Mouse (Mus musculus) kidney, adult 8-10 months (tissue): Measurements from ENCODE around the gene Fbn1.

Experiments used
- DNase-seq, 2 experiments: peaks; one replicate each; pipeline ENCODE4 v3.0.0; 2022

The Fbn1 gene

DNA sequence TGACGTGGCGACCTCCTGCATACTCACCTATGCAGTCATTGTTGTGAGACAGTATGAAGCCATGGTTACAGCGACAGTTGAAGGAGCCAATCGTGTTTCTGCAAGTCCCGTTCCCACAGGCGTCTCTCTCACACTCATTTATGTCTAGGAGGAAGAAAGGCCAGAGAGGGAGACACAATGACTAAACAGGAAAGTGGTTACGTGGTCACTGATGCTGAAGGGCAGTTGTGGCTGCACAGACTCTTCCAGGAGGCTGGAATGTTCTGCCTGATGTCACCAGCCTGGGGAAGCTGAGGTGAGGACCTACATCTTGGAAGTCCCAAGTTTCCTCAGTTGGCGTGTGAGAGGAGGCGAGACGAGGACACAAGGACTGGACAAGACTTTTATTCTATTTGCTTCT is 177.3 kb downstream of the Fbn1 start:
- no peak for DNase-seq

DNA sequence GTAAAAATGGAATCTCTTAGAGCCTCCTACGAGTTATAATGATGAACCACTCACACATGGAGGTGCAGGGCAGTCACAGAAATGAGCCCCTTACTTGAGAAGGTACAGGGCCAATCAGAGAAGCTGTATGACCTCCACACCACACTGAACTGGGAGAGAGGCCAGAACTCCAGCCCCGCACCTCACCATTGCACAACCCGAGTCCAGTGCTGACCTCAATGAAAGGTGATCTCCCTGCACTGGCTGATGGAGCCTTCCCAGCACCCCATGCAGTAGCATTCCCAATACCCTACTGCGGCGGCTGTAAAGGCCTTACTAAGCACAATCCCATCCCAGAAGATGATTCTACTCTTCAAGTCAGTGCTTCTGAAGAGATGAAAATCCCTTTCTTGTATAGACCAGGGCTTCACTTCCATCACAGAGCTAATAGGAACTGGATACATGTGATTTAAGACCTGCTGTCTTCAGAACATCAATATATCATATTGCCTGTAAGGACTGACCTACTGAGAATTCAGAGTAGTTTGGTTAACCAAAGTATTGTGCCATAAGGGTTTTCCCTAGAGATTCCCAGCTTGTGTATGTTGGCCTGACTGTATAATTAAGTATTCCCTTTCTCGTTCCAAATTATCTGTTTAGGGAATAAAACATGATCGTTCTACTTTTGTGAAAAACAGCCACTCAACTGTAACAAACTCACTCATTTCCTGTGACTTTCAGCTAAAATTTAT is 182.5 kb downstream of the Fbn1 start:
- DNase-seq: peak in 1 of 2 experiments; percentile 15

DNA sequence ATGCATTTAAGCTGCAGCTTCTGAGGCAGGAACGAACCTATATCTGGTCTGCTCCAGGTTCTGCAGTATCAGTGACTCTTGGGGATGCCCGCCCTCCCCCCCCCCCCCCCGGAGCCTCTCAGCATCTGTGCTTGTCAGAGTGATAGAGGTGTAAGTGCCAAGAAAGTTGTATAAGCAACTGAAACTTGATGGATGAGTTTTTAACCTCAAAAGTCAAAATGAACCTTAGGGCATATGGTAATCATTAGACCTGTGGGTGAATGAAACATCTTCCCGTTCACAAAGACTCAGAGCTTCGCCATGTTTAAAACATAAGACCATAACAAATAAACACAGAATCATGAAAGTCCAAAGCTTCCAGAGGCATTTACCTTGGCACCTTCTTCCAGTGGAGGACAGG is 183.3 kb downstream of the Fbn1 start:
- peak in 1 of 2 experiments; percentile 5 for DNase-seq

DNA sequence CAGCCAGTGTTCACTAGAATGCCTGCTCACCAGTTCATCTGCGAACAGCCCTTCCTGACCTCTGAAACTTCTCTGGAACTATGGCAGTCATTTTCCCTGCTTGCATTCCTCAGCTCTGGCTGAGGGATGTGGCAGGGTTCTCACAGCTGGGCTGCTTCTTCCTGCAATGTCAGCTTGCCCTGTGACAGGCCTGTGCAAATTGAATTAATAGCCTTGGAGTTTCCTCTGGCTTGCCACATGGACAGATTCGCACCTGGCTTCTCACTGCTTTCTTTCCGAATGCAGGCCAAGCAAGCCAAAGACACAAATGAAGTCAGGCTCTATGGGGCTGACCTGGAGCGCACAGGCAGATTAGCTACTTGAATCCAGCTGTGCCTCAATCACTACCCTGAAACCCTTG is 184.4 kb downstream of the Fbn1 start:
- peak in 1 of 2 experiments; percentile 17 for DNase-seq

DNA sequence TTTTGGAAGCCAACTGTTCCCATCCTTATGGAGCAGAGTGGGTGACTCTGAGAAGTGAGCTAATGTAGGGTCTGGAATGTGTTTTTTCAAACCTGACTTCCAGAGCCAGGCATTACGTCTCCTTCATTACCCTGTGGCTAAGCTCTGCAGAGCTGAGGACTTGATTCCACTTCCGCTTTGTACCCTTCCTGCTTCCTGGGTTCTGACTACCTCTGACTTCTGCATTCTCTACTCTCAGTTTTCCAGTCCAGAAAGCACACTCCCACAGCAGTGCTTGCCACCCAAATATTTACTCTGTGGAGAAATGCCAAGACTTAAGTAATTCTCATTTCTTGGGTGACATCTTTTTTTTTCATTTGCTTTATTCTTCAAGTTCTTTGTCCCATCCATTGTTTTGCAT is 185.2 kb downstream of the Fbn1 start:
- no peak for DNase-seq

DNA sequence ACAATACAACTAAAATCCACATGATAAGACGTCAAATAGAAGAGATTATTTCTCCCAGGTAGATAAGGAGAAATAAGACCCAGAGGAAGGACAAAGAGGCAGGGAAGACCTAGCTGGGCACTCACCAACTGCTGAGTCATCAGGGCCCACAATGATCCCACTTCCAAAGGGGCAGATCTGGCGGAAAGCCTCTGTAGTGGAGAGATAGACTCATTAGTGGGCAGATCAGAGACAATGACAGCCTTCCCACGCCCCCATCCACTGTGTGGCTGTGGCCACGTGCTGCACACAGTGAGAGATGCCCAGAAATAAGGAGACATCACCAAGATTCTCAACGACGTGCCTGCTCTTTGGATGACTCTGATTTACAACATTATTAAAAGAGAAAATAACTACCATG is 186.7 kb downstream of the Fbn1 start:
- no peak for DNase-seq

DNA sequence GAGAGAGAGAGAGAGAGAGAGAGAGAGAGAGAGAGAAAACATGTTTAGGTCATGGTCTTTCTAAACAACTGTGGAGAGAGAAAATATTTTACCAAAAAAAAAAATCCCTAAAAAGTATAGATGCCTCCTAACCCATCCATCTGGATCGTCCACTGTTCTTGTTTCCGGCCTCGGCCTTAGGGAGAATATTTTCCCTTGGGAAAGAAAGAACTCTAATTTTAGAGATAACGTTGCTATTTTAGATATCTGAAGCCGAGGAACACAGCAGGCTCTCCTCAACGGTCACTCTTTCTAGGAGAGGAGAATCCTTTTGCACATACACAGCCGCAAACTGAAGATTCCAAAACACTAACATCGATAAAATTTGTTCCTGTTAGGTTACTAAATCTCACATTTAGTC is 188.1 kb downstream of the Fbn1 start:
- no peak for DNase-seq

DNA sequence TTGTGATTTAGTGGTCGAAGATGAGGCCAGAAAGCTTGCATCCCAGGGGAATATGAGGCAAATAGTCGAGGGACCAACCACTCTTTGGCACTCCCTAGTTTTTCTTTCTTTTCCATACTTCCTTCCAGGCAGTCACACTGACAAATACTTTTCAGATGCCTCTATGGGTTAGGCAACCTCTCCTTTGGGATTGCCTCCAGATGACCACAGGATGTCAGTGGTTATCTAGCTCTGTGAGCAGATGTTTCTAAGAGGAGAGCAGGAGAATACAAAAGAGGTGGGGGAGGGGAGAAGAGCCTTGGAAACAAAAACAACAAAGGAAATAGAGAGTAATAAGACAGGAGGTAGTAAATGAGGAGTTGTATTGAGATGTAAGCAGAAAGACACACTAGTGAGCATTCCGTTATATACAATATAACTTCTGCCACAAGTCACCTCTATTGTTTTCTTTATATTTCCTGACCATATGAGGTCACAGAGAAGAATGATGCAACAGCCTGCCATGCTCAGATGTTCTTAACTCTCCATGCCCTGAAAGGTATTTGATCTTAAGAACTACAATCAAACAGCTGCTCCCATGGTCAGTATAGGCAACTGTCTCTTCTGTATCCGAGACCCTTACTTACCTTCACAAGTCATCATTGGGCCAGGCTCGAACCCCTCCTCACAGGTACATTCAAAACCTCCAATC is 189.3 kb downstream of the Fbn1 start:
- DNase-seq: no peak

DNA sequence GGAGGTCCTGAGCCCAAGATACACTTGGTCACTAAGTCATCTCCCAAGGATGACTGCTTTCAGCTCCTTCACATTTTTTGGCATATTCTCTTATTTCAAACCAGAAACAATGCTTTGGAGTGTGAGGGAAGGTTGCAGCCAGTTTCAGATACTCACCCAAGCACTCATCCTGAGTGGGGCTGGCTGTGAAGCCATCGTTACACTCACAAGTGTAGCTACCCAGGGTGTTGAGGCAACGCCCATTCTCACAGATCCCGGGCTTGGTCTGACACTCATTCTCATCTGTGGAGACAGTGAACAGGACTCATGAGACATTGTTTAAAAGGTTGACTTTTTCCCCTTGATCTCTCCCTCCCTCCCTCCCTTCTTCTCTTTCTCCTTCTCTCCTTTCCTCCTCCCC is 192.6 kb downstream of the Fbn1 start:
- DNase-seq: no peak

DNA sequence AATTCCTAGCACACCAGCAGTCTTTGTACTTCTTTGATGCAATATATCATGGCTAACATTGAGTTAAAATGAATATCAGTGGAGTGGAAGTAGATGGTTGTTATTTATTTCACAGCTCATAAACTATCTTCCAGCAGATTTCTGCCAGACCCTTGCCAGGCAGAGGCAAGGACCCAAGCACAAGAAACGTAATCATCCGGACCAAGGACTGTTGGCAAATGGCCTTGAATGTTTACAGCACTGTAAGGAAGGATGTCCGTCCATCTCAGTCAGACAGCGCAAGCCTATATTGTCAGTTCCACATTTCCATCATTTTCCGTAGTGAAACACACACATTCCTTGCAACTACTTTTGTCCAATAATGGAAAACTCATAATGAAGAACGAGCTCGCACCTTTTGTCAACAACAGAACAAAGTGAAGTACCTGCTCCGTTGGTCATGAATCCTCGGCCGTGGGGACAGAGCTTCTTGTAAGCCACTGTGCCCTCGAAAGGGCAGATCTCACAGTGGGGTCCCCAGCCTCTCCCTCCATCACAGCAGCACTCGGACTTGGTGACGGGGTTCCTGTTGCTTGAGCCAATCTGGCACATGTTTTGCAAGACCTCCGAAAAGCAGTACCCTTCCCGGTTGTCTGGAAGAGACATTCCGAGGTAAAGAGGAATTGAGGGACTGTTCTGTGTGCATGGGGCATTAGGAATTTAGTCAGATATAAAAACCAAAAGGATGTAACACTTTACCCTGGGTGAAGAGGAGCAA is 193.4 kb downstream of the Fbn1 start:
- DNase-seq: no peak

DNA sequence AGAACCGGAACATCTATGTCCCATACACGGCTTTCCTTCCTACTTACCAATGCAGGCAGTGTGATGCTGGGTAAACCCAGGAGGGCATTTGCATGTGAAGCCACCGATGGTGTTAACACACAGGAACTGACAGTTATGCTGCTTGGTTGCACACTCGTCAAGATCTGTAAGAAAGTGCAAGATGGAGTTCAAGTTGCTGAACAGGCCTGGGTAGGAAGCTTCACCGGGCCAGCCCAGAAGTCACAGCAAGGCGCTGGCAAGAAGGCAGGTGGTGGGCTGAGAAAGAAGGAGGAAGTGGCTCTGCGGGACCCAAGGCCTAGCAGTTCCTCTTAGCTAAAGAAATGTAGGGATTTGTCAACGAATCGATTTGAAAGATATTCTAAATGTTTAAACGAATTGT is 198.1 kb downstream of the Fbn1 start:
- DNase-seq: no peak

DNA sequence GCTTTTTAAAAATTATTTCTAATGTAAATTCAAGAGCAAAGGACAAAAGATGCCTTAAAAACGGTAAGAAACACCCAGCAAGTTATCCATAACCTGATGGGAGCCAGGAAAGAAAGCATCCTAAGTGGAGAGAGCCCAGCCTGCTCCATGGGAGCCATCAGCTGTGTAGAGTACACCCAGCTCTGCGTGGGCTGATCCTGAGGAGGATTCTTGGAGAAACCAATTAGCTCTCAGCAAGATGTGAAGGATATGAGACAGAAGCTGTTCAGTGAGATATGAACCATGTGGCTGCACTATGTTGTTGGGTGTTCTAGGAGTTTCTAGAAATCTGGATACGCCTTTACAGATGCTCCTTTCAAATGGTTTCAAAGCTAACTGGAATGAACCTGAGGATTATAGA is 202.1 kb downstream of the Fbn1 start:
- no peak for DNase-seq

DNA sequence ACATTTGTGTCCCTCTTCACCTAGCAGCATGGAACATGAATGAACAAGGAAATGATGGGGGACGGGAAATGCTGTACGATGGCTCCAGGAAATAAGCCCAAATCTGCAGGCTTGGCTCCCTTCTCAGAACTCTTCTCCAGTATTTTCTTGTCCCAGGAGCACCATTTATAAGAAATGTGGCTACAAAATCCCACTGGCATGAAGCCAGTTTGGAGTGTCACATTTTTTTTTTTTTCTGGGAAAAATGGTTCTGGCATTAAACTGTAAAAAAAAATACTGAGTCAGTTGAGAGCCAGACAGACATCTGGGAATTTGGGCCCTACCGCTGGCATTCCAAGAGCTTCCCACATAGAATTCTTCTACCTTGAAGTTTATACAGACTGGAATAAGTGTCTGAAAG is 203.0 kb downstream of the Fbn1 start:
- no peak for DNase-seq

DNA sequence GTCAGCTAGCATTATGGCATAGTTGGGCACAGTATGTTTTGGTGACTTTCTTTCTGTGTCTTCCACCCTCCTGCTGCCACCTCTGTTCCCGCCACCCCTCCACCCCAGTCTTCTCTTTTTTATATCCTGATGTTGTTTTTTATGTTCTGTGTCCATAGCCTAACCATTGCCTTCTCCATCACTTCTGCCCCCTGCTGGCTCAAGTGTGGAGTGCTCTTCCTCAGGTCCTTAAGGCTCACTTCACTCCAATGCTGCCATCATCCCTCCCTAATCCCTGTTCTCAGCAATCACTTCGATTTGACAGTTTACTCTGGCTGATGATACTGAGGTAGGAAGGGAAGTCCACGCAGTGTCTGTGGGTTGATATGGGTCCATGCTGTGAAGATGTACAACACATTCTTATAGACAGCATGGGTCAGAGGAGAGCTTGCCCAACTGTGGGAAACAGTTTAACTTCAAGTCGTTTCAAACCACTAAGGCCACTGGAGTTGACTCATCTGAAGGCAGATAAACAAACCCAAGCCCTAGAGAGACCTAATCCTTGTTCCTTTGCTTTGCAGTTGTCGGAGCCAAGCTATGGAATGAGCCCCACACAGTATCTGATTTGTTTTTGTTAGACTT is 203.9 kb downstream of the Fbn1 start:
- no peak for DNase-seq

DNA sequence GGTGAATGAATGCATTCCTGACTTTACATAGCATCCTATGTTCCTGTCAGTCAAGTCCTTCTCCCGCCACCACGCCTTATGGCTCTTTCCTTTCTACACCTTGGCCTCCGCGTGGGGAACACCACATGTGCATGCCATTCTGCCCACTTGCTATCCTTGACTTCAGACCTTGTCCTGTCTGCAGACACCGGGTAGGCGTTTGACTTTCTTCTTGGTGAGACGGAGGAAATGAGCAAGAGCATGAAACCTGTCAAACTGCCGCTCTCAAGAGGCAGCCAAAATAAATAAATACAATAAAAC is 205.2 kb downstream of the Fbn1 start:
- DNase-seq: no peak

DNA sequence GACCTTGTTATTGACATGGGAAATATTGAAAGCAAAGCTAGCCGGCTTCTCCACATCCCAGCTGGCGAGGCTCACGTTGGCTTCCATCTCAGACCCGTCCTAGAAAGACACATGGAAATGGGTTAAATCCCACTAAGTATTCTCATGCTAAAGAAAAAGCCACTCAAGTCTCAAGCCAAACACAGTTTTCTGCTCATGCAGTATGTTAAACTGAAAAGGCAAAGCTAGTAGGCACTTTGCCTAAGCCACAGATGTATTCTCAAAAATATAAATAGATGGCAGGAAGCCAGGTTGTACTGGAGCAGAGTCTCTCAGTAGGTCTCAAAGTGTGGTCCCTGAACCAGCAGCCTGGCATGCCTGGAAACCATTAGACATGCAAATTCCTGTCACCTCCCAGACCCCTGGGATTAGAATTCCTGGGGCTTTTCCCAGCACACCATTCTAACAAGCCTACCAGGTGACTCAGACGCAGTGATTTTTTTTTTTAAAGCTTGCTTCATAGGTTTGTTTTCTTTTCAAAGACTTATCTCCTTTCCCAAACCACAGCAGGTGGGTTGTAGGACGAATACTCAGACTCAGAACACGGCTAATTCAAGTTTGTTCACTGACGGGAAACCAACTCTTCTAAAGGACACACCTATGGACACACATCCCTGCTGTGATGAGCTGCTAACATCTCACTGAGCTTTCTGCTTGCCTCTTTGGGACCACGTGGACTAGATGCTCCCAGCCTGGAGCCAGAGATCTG is 205.7 kb downstream of the Fbn1 start:
- no peak for DNase-seq

DNA sequence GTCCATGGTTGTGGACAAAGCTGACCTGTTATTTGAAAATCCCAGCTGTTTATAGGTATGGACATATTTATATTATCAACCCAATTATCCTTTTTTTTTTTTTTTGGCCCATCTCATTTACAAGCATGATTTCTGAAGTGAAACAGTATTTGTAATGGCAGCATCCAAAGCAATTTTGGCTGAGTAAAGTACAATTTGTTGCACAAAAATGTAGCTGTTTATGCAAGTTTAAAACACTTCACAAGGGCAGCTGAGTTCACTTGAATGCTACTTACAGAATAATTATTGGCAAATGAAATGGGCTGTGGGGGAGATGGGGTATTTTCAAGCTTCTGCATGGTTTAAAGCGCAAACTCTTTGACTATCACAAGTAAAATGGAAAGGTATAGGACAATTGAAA is 209.0 kb downstream of the Fbn1 start:
- no peak for DNase-seq

DNA sequence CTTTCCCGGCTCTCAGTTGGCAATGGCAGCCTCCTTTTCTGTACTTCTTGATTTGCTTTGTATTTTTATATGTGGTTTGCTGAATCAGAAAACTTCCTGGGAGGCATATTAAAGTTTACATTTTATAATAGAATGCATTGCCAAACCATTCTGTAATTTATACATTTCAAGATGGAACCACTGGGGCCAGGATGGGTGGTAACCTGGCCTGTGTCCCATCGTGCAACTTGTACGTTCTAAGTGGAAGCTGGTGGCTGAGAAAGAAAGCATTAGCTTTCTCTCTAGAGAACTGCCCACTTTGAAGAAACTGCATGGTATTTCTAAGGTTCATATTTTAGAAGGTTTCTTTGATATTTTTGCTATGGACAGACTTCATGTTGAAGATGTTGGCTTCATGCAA is 212.3 kb downstream of the Fbn1 start:
- no peak for DNase-seq

DNA sequence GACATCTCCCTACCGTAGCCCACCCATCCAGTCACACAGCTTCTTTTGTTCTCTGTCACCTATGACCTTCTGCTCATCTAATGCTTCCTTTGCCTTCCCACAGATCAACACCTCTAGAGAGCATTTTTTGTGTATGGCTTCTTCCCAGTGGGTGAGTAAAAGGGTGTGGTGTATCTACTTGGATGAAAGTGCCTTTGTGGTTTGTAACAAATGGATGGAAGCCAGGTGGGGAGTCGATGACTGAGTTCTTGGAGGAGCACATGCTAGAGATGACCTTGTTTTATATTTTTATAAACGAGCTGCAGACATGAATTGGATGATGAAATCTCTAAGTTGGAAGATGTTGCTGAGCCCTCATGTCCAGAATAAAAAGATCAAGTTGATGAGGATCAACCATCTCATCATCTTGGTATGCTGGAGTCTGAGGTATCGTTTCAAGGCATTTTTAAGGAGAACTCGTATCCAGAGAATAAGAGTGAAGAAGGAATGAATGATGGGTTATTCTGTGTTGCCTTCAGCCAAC is 213.8 kb downstream of the Fbn1 start:
- no peak for DNase-seq

DNA sequence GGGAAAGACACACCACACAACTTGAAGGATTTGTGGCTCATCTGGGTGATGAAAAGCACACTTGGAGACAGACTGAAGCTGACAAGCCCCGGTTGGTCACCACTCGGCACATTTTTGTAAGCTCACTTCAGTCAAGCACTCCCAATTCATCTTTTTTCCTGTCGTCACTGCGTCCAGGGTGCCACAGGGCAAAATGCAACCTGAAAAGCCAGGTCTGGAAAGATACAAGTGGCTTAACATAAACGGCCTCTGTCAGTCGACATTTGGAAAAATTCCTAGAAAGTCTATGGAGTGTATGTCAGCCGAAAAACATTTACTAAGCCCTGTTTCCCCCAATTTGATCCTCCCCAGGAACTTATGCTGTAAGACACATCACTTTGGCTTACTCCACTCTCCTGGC is 215.2 kb downstream of the Fbn1 start:
- DNase-seq: no peak

DNA sequence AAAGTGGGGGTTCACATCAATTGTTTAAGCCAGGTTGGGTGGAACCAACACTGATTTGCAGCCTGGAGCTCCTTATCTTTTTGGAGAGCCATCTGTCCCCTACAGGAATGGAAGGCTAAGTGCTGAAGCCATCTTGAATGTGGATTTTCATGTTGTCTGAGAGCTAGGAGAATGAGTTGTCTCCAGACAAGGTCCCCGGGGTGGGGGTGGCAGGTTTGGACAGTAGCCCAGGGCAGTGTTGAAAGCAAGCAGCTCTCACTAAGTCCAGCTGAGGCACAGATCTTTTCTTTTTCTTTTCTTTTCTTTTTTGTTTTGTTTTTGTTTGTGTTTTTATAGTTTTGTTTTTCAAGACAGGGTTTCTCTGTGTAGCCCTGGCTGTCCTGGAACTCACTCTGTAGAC is 216.7 kb downstream of the Fbn1 start:
- DNase-seq: no peak

DNA sequence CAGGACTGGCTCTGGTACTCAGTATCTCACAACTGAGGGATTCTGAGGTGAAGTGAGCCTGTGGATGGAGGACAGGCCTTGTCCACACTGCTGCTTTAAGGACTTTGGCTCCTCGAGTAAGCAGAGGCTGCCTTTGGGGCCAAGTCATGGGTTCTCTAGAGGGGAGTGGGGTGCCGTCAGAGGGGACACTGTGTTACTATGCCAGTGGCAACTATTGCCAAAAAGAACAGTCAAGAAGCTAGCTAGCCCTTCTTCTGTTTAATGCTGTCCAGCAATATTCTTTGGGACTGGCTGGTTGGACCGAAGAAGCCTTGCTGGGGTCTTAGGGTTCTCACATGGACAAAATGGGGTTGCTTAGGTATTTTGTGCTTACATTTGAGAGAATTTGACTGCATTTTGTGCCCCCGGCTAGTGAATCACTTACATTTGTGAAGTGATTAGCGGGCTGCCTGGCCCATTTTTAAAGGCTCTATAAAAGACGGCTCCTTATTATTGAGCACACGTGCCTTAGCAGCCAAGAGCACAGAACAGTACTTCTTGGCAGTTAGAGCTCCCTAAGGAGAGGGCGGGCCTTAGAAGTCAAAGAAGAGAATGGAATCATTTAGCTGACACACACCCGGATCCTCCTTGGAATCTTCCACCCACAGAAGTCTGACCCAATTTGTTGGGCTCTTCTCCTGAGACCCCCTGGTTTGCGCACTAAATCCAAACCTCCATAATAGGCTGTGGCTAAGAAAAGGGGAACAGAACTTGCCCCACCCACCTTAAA is 217.4 kb downstream of the Fbn1 start:
- no peak for DNase-seq
